Mouse (Mus musculus): ENCODE measurements around the gene Tnni3k. TPM values are rescaled to one million over a fixed set of nuclear protein-coding genes. Genes with fewer than 3 reads are reported as not detected.
"Not testable (repeated sequence)": the region's sequence is repeated elsewhere in the genome, so short reads cannot be mapped to it uniquely, and the experiment has no call there.

The Tnni3k gene
- total and polyA plus RNA-seq, 3 experiments, result 0.07 TPM; not detected in 2

DNA sequence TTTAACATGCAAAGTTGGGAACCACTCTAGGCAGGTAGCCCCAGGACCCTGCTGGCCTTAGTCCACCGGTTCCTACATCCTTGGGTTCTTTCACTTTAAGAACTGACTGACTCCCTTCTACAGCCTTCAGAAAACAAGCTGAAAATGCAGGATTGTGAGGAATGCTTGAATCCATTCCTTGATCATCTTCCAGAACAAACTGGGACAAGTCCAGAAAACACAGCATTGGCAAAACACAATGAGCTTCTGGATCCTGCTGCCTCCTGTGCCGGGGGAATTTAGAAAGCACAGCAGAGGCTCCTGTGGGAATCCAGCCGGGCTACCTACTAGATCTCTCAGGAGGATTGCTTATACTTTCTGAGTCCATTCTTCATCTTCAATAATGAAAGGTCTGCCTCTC, 229.5 kb downstream of the Tnni3k start:
- no peak for TF ChIP-seq MAX (IDR thresholded peaks at IDR 0.05; ENCODE audit: low read length)
- no peak for DNase-seq (ENCODE audit: extremely low read depth)
- no peak overlapping the region for H3K9ac ChIP-seq (ENCODE audit: insufficient read depth, low read depth)
- in situ Hi-C loops (cut with MboI; ENCODE audit: low pct_ligation_motif_present, low pct_unique_long_range_greater_than_20kb, low sequenced_read_pairs), result no loop called here
- H3K4me3 ChIP-seq (replicated peaks in 1 of 3; ENCODE audit: low read depth in 2 of 3, low read length in 2 of 3, poor library complexity in 1 of 3), result no peak overlapping the region
- no peaks in the 10 kb centered on the region for H3K36me3 ChIP-seq (replicated peaks in 1 of 2; ENCODE audit: control insufficient read depth in 1 of 2, insufficient read depth in 1 of 2, low read length in 1 of 2)
- H3K4me1 ChIP-seq (ENCODE audit: control insufficient read depth in 1 of 2, insufficient read depth in 2 of 2), result no peaks in the 10 kb centered on the region
- dilution Hi-C loops (cut with MboI; ENCODE audit: extremely low pct_ligation_motif_present, extremely low pct_unique_long_range_greater_than_20kb, low sequenced_read_pairs), result no loop called here
- no peak overlapping the region for H3K4me2 ChIP-seq (ENCODE audit: insufficient read depth, low read depth, poor library complexity, severe bottlenecking)
- no peak overlapping the region for H3K27ac ChIP-seq (ENCODE audit: insufficient read depth, low read depth)
- no peaks in the 10 kb centered on the region for H3K27me3 ChIP-seq (replicated peaks)
- H3K79me2 ChIP-seq (replicated peaks; ENCODE audit: control insufficient read depth, extremely low read depth, insufficient read depth, poor library complexity, severe bottlenecking), result no peaks in the 10 kb centered on the region
- H3K9me3 ChIP-seq (replicated peaks; ENCODE audit: low read length), result no peaks in the 10 kb centered on the region

DNA sequence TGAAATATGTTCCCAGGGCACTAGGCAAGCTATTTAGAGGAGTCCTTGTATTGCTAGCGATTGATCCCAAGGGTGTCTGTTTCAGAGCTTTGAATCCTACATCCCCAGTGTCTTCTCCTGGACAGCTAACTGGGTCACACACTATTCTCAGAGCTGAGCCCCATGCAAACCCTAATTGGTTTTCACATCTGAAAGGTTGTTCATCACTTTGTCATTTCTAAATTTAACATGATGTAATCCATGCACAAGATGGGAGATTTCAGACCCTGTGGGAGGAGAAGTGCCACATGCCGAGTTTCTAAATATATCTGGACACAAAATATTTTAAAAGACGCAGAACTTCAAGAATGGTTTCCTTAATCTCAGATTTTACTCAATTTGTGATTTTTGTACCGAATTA, 230.5 kb downstream of the Tnni3k start:
- Histone ChIP-seq H3K36me3 (replicated peaks in 1 of 2; ENCODE audit: control insufficient read depth in 1 of 2, insufficient read depth in 1 of 2, low read length in 1 of 2) (no peaks in the 10 kb centered on the region), H3K79me2 (replicated peaks; ENCODE audit: control insufficient read depth, extremely low read depth, insufficient read depth, poor library complexity, severe bottlenecking) (no peaks in the 10 kb centered on the region), H3K4me3 (replicated peaks in 1 of 3; ENCODE audit: low read depth in 2 of 3, low read length in 2 of 3, poor library complexity in 1 of 3) (no peak overlapping the region), H3K27ac (ENCODE audit: insufficient read depth, low read depth) (no peak overlapping the region), H3K9me3 (replicated peaks; ENCODE audit: low read length) (no peaks in the 10 kb centered on the region), H3K9ac (ENCODE audit: insufficient read depth, low read depth) (no peak overlapping the region), H3K4me2 (ENCODE audit: insufficient read depth, low read depth, poor library complexity, severe bottlenecking) (no peak overlapping the region), H3K27me3 (replicated peaks) (no peaks in the 10 kb centered on the region), H3K4me1 (ENCODE audit: control insufficient read depth in 1 of 2, insufficient read depth in 2 of 2) (no peaks in the 10 kb centered on the region)
- in situ Hi-C loops (cut with MboI; ENCODE audit: low pct_ligation_motif_present, low pct_unique_long_range_greater_than_20kb, low sequenced_read_pairs) (no loop called here), dilution Hi-C loops (cut with MboI; ENCODE audit: extremely low pct_ligation_motif_present, extremely low pct_unique_long_range_greater_than_20kb, low sequenced_read_pairs) (no loop called here)
- DNase-seq (ENCODE audit: extremely low read depth), result no peak
- no peak for TF ChIP-seq IRF4 (IDR thresholded peaks at IDR 0.05; ENCODE audit: low read depth, low read length)
- TF ChIP-seq E2F4 (IDR thresholded peaks at IDR 0.05; ENCODE audit: insufficient replicate concordance, low read depth, low read length), result no peak
- no peak for TF ChIP-seq ELF1 (IDR thresholded peaks at IDR 0.05; ENCODE audit: low read depth, low read length)
- no peak for TF ChIP-seq ZKSCAN1 (IDR thresholded peaks at IDR 0.05; ENCODE audit: borderline replicate concordance, low read depth, low read length)
- no peak for TF ChIP-seq KAT2A (IDR thresholded peaks at IDR 0.05; ENCODE audit: insufficient replicate concordance, low read length)
- TF ChIP-seq PAX5 (IDR thresholded peaks at IDR 0.05; ENCODE audit: low read length), result no peak
- no peak for TF ChIP-seq HCFC1 (IDR thresholded peaks at IDR 0.05; ENCODE audit: low read depth, low read length)
- no peak for TF ChIP-seq NELFE (IDR thresholded peaks at IDR 0.05; ENCODE audit: low read depth, low read length)
- TF ChIP-seq CHD2 (IDR thresholded peaks at IDR 0.05; ENCODE audit: low read length), result no peak
- TF ChIP-seq MYC (IDR thresholded peaks at IDR 0.05; ENCODE audit: low read depth, low read length), result no peak
- no peak for TF ChIP-seq UBTF (IDR thresholded peaks at IDR 0.05; ENCODE audit: low read depth, low read length)
- TF ChIP-seq POLR2AphosphoS2 (IDR thresholded peaks at IDR 0.05; ENCODE audit: low read depth, low read length), result no peak
- no peak for TF ChIP-seq USF1 (IDR thresholded peaks at IDR 0.05; ENCODE audit: low read depth, low read length)
- TF ChIP-seq TCF12 (IDR thresholded peaks at IDR 0.05; ENCODE audit: low read depth, low read length), result no peak
- no peak for TF ChIP-seq TBP (conservative IDR thresholded peaks at IDR 0.05; ENCODE audit: low read depth, low read length)

DNA sequence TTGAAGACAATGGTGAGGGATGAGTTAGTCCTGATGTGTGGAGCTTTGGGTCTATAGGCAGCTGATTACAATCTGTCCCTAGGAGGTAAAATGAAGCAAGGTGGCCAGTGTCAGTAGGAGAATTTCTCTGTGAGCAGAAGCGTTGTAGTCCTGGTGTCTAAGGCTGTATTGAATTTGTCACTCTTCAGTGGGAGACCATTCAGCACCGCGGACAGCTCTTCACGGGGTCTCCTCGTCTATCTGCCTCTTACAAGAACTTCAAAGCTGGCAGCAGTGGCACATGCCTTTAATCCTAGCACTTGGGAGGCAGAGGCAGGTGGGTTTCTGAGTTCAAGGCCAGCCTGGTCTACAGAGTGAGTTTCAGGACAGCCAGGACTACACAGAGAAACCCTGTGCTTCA, 235.5 kb downstream of the Tnni3k start:
- H3K36me3 ChIP-seq (replicated peaks in 1 of 2; ENCODE audit: control insufficient read depth in 1 of 2, insufficient read depth in 1 of 2, low read length in 1 of 2); H3K27me3 ChIP-seq (replicated peaks); H3K9ac ChIP-seq (ENCODE audit: insufficient read depth, low read depth); in situ Hi-C loops (cut with MboI; ENCODE audit: low pct_ligation_motif_present, low pct_unique_long_range_greater_than_20kb, low sequenced_read_pairs); H3K9me3 ChIP-seq (replicated peaks; ENCODE audit: low read length); H3K27ac ChIP-seq (ENCODE audit: insufficient read depth, low read depth); dilution Hi-C loops (cut with MboI; ENCODE audit: extremely low pct_ligation_motif_present, extremely low pct_unique_long_range_greater_than_20kb, low sequenced_read_pairs); H3K79me2 ChIP-seq (replicated peaks; ENCODE audit: control insufficient read depth, extremely low read depth, insufficient read depth, poor library complexity, severe bottlenecking); H3K4me2 ChIP-seq (ENCODE audit: insufficient read depth, low read depth, poor library complexity, severe bottlenecking); H3K4me1 ChIP-seq (ENCODE audit: control insufficient read depth in 1 of 2, insufficient read depth in 2 of 2); H3K4me3 ChIP-seq (replicated peaks in 1 of 3; ENCODE audit: low read depth in 2 of 3, low read length in 2 of 3, poor library complexity in 1 of 3): not testable (repeated sequence)
- peak; percentile 60 for DNase-seq (ENCODE audit: extremely low read depth)
